Mouse (Mus musculus): ENCODE data around the gene Gpr39.

The Gpr39 gene

DNA sequence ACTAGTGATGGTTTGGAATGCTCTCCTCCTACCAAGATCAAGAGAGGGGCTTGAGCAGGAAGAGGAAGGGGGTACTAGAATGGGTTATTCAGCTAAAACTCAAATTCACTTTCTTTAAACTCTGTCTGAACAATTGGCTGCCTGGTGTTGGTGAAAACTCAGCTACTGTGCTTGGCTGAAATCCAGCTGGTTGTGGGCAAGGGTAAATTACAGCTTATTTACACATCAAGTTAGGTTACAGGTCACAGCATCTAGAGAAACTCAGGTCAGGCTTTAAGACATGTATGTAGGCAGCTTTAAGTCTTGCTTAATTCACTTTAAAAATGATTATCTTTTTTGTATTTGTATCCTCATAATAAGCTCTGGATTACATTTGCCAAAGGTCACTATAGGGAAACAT lies 16.7 kb downstream of the Gpr39 start:
- in situ Hi-C loops (cut with MboI; ENCODE audit: unreplicated experiment in 2 of 2) = no loop called here

GRCm38 (mm10) chr1:125694338-125694737 lies 17.5 kb downstream of the Gpr39 start:
- in situ Hi-C loops (cut with MboI; ENCODE audit: unreplicated experiment in 2 of 2) = no loop called here

GRCm38 (mm10) chr1:125701101-125701590 lies 24.4 kb downstream of the Gpr39 start:
- in situ Hi-C loops (cut with MboI; ENCODE audit: unreplicated experiment in 2 of 2) = no loop called here

DNA sequence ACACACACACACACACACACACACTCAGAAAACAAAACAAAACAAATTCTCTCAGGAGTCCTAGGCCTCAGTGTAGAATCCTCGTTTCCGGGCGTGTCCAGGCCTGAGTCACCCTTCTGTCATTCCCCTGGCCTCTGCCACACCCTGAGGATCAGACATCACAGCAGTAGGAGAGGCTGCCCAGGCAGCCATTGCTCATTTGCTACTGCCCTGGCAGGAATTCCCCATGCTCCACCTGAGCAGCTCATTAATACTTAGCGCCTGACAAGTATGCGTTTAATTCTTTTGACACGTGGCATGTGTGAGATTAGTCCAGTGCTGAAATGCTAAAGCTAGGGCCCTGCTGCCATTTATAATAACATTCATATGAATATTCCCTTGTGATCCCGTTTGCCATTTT lies 25.0 kb downstream of the Gpr39 start:
- in situ Hi-C loops (cut with MboI; ENCODE audit: unreplicated experiment in 2 of 2) = no loop called here

- in situ Hi-C loops (cut with MboI; ENCODE audit: unreplicated experiment in 2 of 2) = no loop called here
These were observed 25.5 kb downstream of the Gpr39 start for GRCm38 (mm10) chr1:125702326-125702725.

- in situ Hi-C loops (cut with MboI; ENCODE audit: unreplicated experiment in 2 of 2) = no loop called here
These were observed 28.6 kb downstream of the Gpr39 start for GRCm38 (mm10) chr1:125705412-125705811.

GRCm38 (mm10) chr1:125715286-125715685 lies 38.5 kb downstream of the Gpr39 start:
- in situ Hi-C loops (cut with MboI; ENCODE audit: unreplicated experiment in 2 of 2) = no loop called here

DNA sequence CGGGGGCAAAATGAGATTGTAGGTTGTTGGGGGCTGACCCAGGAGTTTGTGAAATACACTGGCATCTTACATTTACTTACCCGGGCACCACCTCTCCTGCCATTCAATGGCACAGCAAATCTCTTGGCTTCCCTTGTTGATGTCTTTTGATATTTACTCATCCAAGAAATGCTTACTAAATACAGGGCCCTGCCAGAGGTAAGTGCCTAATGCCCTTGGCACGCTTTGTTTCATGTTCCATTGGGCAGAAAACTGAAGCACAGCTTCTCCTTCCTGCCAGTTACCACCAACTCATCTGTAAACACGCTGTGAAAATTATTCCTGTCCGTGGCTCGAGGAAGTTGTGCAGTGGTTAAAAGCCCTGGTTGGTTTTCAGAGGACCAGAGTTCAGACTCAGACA lies 39.4 kb downstream of the Gpr39 start:
- in situ Hi-C loops (cut with MboI; ENCODE audit: unreplicated experiment in 2 of 2) = no loop called here

GRCm38 (mm10) chr1:125717906-125718305 lies 41.1 kb downstream of the Gpr39 start:
- in situ Hi-C loops (cut with MboI; ENCODE audit: unreplicated experiment in 2 of 2) = no loop called here

DNA sequence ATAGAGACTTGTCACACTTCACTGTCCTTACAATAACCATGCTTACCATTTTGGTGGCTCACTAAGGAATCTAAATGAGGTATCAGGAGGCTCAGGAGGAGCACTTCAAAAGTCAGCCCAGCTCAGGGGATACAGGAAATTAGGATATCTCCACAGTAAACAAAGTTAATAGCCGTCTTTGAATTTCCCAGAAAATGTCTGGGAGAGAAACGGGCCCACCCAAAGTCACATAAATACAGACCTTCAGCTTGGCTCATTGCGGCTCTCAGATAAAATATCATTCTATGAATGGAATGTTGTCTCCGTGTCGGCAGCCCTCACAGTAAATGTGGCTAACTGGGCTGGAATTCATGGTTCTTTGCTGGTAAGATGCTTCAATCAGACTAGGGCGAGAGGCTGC lies 42.3 kb downstream of the Gpr39 start:
- in situ Hi-C loops (cut with MboI; ENCODE audit: unreplicated experiment in 2 of 2) = no loop called here

DNA sequence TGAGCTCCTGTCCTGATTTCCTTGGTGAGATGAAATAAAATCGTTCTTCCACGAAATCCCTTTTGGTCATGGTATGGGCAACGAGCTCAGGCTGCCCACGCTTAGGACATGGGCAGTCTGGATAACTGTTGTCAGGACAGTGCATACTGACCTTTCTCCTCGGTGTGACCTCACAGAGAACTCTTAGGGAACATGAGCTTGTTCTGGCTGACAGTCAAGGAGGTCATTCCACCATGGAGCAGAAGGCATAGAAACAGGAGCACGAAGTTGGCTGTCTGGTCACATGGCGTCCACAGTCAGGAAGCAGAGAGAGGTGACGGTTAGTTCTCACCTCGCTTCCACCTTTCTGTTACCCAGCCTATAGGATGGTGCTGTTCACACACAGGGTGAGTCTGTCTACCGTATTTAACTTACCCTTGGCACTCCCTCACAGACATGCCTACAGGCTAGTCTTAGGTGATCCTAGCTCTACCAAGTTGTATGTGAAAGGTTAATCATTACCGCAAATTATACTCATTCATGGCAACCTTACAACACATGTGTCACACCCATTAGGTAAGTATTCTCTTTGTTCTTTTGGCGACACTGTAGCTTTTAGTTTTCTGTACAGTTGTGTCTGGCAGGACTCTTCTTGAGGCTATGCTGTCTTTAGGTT lies 44.4 kb downstream of the Gpr39 start:
- in situ Hi-C loops (cut with MboI; ENCODE audit: unreplicated experiment in 2 of 2) = no loop called here

- in situ Hi-C loops (cut with MboI; ENCODE audit: unreplicated experiment in 2 of 2) = no loop called here
These were observed 47.5 kb downstream of the Gpr39 start for GRCm38 (mm10) chr1:125724304-125724703.

DNA sequence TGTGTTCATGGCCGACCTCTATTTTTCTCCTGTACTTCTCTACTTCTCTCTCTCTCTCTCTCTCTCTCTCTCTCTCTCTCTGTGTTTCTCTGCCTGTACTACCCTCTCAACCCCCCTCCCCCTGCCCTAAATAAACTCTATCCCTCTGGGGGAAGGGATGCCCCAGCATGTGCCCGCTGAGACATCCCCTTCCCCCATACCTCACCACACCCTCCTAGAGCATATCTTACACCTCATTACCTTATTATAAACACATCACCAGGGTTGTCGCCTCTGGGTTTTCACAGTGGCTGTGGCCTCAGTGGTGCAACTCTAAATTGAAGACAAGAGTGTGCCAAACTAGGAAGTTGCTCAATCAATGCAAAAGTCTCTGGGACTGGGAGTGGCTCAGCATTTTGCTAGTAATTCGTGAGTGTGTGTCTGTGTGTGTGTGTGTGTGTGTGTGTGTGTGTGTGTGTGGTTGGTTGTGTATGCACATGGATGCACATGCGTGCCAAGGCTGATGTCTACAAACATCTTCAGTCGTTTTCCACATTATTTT lies 52.3 kb downstream of the Gpr39 start:
- in situ Hi-C loops (cut with MboI; ENCODE audit: unreplicated experiment in 2 of 2) = no loop called here

DNA sequence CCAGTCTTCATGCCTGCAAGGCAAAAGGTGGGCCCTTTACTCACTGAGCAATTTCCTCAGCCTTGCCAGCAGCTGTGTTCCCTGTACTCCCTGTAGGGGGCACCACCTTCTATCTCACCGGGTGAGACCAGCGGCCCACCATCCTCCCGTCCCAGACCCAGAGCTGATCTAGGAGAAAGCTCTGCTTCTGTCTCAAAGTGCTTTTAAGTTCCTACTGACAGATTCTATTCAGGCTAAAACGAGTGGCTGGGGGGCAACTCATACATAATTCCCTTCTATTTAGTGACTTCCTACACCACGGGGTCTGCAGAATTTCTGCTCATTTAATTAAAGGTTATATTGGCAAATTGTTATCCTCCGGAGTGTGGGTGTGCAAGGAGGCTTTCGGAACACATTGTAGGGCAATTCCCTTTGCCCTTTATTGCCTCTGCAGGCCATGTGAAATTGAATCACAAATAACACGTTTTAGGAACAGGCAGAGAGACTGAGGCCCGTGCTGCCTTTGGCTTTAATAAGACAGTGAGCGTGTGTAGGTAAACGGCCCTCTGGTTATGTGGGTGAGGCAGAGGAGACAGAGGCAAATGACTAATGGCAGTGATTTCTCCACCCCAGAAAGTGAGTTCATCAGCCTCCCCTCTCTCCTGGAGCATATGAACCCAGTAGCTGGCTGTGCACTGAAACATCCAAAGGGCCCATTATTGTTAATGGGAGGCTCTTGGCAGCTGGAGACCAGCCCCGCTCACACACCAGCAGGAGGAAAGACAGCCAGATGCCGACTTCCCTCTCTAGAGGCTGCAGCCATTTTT lies 53.1 kb downstream of the Gpr39 start:
- in situ Hi-C loops (cut with MboI; ENCODE audit: unreplicated experiment in 2 of 2) = no loop called here

DNA sequence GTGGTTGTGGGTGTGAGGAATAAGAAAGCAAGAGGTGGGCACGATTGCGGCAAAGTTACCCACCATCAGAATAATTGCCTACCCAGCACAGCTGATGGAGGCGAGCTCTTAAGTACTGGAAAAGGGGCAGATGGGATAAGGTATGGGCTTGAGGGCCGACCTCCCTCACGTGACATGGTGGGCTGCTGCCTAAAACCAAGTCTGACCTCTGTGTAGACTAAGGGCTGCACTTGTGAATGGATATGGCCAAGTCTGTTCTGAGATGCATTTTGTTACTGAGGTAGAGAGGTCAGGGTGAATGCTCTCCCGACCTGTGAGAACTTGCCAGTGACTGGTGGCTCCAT lies 53.7 kb downstream of the Gpr39 start:
- in situ Hi-C loops (cut with MboI; ENCODE audit: unreplicated experiment in 2 of 2) = no loop called here

DNA sequence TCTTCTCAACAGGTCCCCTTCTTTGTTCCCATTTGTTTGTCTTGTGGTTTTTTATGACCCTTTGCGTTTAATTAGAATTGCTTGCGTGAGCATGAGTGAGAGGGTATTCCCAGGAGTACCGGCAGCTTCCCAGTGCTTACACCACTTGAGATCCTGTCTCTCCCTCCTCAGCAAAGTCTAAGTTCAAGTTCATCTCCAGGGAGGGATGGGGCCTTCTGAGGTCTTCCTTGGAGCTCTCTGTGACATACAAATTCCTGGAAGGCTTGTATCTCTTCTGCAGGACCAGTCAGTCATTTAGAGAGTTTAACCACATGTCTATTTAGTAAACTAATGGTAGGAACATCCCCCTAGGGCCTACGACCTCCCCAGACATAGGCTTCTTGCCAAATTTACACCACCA lies 55.1 kb downstream of the Gpr39 start:
- in situ Hi-C loops (cut with MboI; ENCODE audit: unreplicated experiment in 2 of 2) = no loop called here

GRCm38 (mm10) chr1:125744766-125745165 lies 68.0 kb downstream of the Gpr39 start:
- in situ Hi-C loops (cut with MboI; ENCODE audit: unreplicated experiment in 2 of 2) = no loop called here

GRCm38 (mm10) chr1:125755335-125755996 lies 78.7 kb downstream of the Gpr39 start:
- in situ Hi-C loops (cut with MboI; ENCODE audit: unreplicated experiment in 2 of 2) = no loop called here

DNA sequence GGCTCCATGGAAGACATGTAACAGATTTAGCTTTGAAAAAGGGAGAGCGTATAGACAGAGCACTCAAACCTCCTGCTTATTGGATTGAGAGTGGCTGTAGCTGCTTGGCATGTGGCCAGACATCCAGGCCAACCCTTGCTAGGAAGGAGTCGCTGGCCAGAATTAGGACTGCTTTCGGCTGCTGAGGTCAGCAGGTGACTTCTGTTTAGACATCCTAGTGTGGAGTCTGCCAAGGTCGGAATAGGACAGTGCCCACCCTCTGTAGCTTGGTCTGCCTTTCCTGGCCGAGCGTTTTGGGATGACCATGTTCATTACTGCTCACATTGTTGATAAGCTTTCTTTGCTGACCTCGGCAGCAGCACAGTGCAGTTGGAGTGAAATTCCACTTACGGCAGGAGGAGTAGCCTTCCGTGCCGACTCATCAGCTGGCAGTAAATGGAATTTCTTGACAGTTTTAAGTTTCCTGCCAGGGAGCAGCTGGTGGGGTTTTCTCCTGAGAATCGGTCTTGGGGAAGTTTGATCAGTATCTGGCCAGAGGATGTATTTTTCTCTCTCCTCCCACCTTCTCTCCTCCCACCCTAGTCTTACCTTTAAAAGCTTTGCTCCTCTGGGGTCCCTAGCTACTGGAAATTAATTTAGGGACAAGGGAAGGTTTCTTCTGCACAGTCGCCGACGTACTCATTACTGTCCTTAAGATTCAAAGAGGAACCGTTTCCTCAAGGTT lies 83.3 kb downstream of the Gpr39 start:
- in situ Hi-C loops (cut with MboI; ENCODE audit: unreplicated experiment in 2 of 2) = no loop called here

DNA sequence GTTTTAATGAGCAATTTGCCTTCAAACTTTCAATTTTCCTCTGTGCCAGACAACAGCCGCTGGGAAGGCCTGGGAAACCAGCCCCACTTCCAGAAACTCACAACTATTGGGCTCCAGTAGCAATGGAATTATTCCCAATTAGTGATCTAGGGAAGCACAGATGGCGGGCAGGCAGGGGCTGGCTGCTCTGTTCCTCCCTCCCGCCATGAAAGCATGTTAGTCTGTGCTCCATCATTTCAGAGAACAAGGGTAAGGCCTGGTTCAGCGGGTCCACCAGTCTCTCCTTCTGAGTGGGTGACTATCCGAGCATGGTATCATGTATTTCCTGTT lies 83.9 kb downstream of the Gpr39 start:
- in situ Hi-C loops (cut with MboI; ENCODE audit: unreplicated experiment in 2 of 2) = no loop called here

DNA sequence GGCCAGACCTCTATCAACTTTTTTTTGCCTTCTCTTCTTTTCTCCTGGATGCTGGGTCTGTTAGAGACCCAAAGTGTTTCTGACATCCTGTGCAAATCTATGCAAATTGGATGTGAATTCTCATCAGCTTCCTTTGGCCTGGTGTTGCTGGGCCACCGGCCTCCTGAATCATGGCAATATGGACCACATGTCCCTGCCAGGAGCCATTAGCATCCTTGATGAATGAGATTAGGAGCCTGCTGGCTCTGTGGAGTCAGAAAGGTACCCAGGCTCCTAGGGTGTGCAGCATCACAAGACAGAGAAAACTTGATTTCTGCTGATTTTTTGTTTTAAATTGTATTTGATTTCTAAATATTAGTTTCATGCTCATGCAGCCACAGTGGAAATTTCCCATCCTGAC lies 85.3 kb downstream of the Gpr39 start:
- in situ Hi-C loops (cut with MboI; ENCODE audit: unreplicated experiment in 2 of 2) = no loop called here
